Mouse (Mus musculus) left cerebral cortex, postnatal 4 days (tissue): ENCODE results near the gene Synj2. TPM values are rescaled to one million over a fixed set of nuclear protein-coding genes. Genes with fewer than 3 reads are reported as not detected.

Experiments used
- DNase-seq: peaks from one replicate; pipeline ENCODE4 v3.0.0-alpha.2; 2022
- intact Hi-C: fragments of 180-260 bp; cut with DNase I; formaldehyde crosslinking; loops from one replicate; pipeline ENCODE4 v1.15.1; 2025
- total RNA-seq, 2 experiments: library from RNA; stranded (reverse); gene quantifications; 2 replicates each; pipeline ENCODE4 v1.2.3; 2021

The Synj2 gene
- total RNA-seq, 2 experiments from 2014 or later = 9.7 to 13.3 TPM

DNA sequence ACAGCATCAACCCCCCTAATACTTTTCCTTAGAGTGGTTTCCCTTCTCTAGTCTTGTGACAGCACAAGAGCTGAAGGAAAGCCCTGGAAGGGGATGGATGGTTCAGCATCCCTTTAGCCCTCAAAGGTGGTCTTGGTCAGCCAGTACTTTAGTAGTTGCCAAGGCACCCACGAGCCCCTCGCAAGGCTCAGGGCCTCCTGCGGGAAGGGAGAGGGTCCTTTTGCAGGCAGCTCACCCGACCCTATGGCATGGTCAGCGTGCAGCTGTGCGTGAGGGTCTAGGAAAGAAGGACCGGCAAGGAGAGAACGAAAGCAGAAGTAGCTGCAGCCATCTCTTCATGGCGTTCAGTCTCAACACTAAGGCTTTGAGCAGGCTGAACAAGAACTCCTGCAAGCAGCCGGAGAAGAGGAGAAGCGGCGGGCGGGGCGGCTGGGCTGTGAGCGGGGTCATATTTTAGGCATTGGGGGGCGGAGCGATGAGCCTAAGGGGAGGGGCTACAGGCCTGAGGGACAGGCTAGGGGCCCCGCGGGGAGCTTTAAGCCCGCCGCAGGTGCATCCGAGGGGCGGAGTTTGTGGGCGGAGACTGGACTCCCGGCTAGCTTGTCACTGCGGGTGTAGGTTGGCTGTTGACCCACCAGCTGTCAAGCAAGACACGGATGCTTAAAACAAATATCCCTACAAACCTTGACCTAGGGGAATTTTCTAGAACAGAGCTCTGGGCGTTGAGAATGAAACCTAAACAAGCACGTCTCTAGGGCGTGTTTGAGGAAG, 6.3 kb upstream of the Synj2 start:
- intact Hi-C loops = loop anchor here (5.0 kb wide), 1 partner anchor 83 kb away; no protein-coding TSS in a partner anchor
- peak; percentile 62 for DNase-seq

DNA sequence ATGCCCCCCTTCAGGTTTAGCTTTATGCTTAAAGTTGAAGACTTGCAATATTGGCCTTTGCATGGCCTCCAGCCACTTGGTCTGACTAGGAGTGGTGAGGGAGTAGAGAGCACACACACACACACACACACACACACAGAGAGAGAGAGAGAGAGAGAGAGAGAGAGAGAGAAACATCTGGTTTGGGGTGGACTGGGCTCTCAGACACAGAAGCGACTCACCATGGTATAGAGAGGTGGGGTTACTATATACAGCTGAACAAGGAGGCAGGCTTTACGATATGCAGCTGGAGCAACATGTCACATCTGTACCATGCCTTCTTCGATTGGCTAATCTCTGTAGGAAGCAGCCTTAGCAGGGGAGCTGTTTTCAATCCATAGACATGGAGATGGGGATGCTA, 5.4 kb upstream of the Synj2 start:
- DNase-seq = no peak
- intact Hi-C loops = loop anchor here (5.0 kb wide), 1 partner anchor 82 kb away; no protein-coding TSS in a partner anchor

DNA sequence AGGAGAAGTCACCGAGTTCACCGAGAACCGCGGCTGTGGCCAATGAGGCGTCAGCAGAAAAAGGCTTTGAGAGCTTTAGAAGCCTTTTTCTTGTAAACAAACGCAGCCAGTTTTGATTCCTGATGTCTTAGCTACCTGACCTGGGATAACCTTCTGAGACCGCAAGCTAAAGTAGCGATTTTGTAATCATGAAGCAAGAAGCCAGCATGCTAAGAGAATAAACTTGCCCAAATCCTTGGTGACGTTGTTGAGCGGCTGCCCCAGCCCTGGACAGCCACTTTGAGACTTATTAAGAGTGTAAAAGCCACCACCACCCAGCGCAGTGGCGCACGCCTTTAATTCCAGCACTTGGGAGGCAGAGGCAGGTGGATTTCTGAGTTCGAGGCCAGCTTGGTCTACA, 4.8 kb upstream of the Synj2 start:
- no peak for DNase-seq
- intact Hi-C loops = loop anchor here (5.0 kb wide), 1 partner anchor 81 kb away; no protein-coding TSS in a partner anchor

GRCm38 (mm10) chr17:5937441-5937840, 3.6 kb upstream of the Synj2 start:
- intact Hi-C loops = loop anchor here (5.0 kb wide), 1 partner anchor 80 kb away; no protein-coding TSS in a partner anchor

DNA sequence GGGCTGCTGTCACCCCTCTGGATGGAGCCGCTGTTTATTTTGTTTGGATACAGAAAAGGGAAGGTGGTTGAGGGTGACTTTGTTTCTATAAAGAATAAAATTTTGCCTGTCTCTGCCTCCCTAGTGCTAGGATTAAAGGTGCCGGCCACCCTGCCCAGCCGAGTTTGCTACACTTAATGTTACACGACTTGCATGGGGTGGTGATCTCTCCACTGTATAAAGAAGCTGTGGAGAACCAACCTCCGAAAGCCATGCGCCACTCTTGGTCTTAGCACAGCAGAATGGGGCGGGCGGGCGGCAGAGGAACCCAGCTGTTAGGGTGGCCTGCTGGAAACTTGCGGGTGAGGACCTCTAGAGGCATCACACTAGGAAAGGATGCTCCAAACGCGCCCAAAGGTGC, 1.2 kb upstream of the Synj2 start:
- intact Hi-C loops = loop anchor here (5.0 kb wide), 1 partner anchor 77 kb away; no protein-coding TSS in a partner anchor
- DNase-seq = no peak

More at GRCm38 (mm10) chr17:5937441-5937840, 3.6 kb upstream of the Synj2 start:
- DNase-seq = no peak

GRCm38 (mm10) chr17:5940792-5941191, 288 bp upstream of the Synj2 start:
- intact Hi-C loops = no loop called here

GRCm38 (mm10) chr17:5942156-5942555, 1.1 kb downstream of the Synj2 start:
- intact Hi-C loops = no loop called here

More at GRCm38 (mm10) chr17:5940792-5941191, 288 bp upstream of the Synj2 start:
- peak; percentile 64 for DNase-seq

GRCm38 (mm10) chr17:5943053-5943452, 2.0 kb downstream of the Synj2 start:
- intact Hi-C loops = no loop called here
- no peak for DNase-seq

More at GRCm38 (mm10) chr17:5942156-5942555, 1.1 kb downstream of the Synj2 start:
- DNase-seq = no peak

GRCm38 (mm10) chr17:5947039-5947438, 6.0 kb downstream of the Synj2 start:
- no peak for DNase-seq
- intact Hi-C loops = no loop called here

DNA sequence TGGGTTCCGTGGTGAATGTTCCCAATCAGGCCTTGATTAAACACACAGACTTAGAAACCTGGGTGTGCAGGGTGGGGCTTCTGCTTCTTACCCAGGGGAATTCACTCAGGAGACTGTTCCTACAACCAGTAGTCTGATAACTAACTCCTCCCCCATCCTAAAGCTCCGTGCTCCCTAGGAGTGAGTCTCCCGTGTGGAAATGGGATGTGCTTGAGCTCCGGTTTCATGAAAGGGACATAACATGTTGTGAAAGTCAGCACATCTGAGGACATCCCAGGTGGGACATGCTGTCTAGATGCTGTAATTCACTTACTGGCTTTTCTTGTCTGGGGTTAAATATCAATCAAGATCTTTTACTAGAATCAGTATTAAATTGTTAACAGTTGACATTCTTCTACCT, 11.4 kb downstream of the Synj2 start:
- intact Hi-C loops = no loop called here
- no peak for DNase-seq

DNA sequence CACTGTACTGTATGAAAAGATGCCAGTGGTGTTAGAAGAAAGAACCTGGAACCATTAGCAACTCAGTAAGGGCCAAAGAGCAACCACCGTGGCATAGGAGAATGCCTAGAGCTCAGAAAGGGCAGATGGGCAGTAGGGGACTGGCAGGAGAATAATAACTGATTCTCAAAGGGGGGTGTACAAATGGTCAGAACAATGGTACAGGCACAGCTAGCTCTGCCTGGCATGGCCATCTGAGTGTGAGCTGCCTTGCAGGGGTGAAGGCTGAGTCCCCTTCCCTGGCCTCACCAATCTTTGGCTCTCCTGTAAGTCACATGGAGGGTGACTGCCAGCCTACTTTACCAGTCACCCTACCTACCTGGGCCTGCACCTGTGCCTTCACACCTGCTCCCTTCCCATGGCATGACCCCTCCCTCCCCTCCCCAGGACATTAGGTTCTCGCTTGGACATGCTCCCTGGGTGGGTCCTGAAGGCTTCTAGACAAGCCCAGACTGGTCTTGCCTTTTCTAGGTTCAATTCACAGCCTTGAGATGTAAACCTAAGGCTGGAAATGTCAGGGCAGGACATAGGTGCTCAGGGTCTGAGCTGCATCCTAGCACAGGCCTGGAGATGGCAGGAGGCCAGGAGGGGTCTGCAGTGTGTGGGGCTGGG, 15.4 kb downstream of the Synj2 start:
- no peak for DNase-seq
- intact Hi-C loops = no loop called here

DNA sequence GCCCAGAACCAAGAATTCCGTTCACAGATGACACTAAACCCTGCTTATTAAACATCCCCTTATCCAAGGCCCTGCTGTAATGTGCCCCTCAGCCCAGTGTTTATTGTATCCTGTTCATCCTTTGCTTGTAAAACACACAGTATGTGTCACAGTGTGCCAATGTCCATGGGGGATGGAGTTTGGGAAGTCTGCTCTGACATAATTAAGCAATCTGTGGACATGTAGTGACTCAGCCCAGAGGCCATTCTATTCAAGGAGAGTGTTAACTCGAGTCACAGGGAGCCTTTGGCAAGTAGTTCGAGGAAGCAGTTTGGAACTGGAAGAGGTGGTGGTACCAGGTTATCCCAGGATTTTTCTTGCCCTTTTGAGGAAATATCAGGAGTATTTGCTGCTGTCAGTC, 16.0 kb downstream of the Synj2 start:
- no peak for DNase-seq

GRCm38 (mm10) chr17:5958229-5958628, 17.1 kb downstream of the Synj2 start:
- intact Hi-C loops = no loop called here
- DNase-seq = no peak

More for the DNA sequence above, 16.0 kb downstream of the Synj2 start:
- intact Hi-C loops = no loop called here

GRCm38 (mm10) chr17:5958636-5959035, 17.6 kb downstream of the Synj2 start:
- intact Hi-C loops = no loop called here
- no peak for DNase-seq

GRCm38 (mm10) chr17:5959096-5959495, 18.0 kb downstream of the Synj2 start:
- intact Hi-C loops = no loop called here

DNA sequence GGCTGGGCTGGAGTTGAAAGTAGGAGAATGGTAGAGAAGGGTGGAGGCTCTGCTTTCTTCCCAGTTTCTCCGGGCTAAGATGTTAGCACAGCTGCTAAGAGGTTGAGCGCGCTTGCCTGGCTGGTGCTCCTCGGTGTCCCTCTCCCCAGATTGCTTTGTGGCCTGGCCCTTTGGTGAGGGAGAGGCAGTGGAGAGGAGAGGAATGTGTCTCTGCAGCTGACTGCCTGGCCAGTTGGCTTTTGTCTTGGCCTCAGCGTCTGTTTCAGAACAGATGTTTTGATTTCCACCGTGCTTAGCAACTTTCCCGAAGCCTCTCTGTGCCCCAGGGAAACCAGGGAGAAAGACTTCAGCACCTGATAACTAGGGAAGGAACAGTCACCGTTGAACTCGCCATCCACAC, 18.7 kb downstream of the Synj2 start:
- no peak for DNase-seq
- intact Hi-C loops = no loop called here

More at GRCm38 (mm10) chr17:5959096-5959495, 18.0 kb downstream of the Synj2 start:
- no peak for DNase-seq

- intact Hi-C loops = no loop called here
- DNase-seq = no peak
Measured at GRCm38 (mm10) chr17:5963766-5964165, 22.7 kb downstream of the Synj2 start.

GRCm38 (mm10) chr17:5965084-5965781, 24.2 kb downstream of the Synj2 start:
- intact Hi-C loops = no loop called here
- DNase-seq = no peak

GRCm38 (mm10) chr17:5966706-5967105, 25.6 kb downstream of the Synj2 start:
- DNase-seq = no peak
- intact Hi-C loops = no loop called here

DNA sequence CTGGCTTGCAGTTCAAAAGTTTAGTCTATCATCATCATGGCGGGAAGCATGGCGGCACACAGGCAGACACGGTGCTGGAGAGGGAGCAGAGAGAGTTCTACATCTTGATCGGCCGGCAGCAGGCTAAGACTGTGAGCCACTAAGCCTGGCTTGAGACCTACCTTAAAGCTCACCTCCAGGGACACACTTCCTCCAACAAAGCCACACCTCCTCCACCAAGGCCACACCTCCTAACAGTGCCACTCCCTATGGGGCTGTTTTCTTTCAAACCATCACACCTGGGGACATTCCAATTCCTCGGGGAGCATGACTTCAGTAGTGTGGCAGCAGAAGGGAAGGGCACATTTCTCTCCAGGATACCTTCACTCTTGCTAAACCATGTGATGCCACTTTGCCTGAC, 27.5 kb downstream of the Synj2 start:
- intact Hi-C loops = no loop called here
- DNase-seq = no peak

DNA sequence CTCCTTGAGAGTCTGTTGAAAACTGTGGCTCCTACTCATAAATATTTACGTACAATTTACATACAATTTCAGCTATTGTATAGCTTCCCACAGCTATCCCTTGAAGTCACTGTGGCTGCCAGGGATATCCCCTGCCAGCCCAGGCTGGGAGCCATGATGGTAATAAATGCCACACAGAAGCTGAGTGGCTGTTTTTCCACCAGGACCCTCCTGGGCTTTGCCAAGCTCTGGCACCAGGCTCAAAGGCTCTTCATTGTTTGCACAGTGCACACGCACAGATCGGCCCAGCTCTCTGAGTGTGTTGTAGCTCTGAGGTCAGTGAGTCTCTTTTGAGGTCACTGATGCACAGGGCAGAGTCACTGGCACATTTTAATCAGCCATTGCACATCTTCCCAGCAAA, 28.2 kb downstream of the Synj2 start:
- DNase-seq = peak; percentile 42
- intact Hi-C loops = no loop called here
